Mouse (Mus musculus) MN1 (cell line): ENCODE measurements around the gene Tmem131l.
A peak's percentile ranks its signal among the peaks of the same experiment; 100 is the strongest.

Experiments
- DNase-seq: peaks from one replicate; pipeline ENCODE4 v3.0.0-alpha.2; 2016; ENCODE audit warnings: low spot score

Tmem131l gene

DNA sequence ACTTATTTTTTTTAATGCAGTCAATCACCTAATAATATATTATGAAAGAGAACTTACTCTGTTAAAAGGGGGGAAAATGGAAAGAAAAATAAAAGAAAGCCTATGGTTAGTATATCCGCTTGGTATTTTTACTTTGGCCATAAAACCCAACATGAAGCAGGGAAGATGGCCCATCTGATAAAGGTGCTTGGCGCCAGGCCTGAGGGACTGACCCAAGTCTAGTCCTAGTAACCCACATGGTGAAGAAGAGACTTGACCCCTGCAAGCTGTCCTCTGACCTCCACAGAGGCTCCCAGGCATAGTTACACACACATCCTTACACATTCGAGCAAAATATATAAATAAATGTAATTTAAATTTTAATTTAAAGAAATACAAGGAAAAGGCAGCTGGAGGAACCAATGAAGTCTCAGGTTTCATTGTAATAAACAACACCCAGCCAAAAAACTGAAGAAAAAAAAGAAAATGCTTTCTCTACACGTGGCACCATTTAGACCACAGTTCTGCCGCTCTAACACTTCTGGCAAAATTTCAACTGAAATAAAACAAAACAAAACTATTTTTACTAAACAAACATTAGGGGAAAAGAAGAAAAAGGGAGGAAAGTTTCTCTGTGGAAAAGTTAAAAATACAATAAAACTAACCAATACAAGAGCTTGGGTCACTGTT is 28.8 kb downstream of the Tmem131l start:
- DNase-seq = no peak

DNA sequence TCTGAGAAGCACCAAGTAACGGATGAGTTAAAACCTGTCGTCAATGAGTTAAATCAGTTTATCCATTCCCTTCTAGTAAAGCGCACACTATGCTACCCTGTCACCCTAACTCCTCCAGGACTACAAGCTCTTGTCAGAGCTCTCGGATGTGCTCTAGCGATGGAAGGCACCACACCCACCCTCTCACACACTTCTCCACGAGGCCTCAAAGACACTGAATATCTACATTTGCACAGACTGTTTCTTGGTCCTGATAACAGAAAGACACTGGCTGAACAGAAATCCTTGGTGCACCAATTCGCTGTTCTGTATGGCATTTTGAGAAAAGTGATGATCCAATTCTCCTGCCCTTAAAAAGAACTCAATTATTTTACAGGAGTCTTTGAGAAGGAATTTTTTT is 34.0 kb downstream of the Tmem131l start:
- DNase-seq = no peak

GRCm38 (mm10) chr3:84004330-84005090 is 35.5 kb downstream of the Tmem131l start:
- DNase-seq = no peak

DNA sequence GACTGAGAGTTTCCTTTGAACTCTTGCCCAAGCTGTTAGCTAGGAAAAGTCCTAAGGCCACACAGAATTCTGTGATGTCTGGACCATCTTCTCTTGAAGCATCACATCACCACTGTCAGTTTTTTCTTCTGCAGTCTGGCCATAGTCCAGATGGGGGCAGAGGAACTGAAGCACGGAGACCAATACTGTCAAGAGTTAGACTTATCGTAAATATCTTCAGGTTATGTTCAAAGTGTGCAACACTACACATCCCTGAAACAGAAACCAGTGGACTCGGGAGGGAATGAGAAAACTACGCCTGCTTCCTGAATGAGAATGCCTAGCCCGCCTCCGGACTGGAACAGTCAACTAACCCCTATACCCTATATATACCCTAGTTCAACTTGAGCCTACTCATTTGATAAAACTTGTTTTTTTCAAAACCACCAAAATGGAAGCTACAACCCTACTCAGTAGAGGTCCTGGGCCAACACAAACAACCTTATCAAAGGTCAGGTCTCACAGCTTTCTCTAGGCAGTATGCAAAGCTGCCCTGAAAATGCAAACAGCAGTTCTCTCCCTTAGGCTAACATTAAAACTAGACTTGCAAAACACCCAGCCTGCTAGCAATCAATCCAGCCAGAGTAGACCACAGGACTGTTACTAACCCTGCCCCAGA is 37.4 kb downstream of the Tmem131l start:
- no peak for DNase-seq

- no peak for DNase-seq
These were observed 42.4 kb downstream of the Tmem131l start for GRCm38 (mm10) chr3:83997563-83997962.

DNA sequence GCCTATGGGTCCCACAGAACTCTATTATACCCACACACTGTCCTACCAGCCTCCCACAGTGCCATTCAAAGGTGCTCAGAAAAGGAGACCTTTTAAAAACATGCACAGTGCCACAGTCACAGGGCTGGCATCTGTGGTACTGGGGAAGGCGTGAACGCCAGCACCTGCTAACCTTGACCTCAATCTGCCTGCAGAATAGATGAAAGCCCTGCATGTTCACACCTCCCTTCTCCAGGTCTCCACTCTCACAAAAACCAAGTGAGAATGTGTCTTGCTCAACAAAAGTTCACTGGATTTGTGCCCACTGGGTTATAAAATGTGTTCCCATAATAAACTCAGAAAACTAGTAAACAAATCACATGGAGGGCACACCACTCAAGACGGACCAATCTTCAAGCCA is 42.9 kb downstream of the Tmem131l start:
- DNase-seq = no peak

- no peak for DNase-seq
These were observed 43.9 kb downstream of the Tmem131l start for GRCm38 (mm10) chr3:83996086-83996485.

- DNase-seq = no peak
These were observed 44.6 kb downstream of the Tmem131l start for GRCm38 (mm10) chr3:83995254-83995830.

DNA sequence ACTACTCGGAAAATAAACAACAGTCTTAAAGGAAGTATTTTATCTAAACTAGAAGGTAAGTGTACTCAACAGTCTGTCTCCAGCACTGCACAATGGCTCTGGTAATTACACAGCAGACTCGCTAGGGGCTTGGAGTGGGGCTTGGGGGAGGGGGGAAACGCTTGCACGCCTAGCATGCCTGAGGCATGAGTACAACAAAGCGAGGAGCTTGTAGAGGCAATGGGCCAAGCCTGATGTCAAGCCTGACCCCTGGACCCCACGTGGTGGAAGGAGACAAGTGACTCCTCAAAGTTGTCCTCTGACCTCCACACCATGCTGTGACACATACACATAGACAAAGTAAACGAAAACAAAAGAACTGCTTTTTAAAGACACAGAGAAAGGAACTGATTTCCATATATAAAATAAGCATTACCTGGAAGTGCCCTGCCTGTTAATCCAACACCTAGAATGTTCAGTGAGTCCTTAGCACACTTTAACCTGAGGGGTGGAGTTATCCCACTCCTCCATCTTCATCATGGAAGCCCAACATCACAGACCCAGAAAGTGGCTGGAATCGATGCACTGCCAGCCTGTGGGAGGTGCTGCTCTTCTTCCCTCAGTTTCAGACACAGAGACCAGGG is 45.6 kb downstream of the Tmem131l start:
- no peak for DNase-seq

DNA sequence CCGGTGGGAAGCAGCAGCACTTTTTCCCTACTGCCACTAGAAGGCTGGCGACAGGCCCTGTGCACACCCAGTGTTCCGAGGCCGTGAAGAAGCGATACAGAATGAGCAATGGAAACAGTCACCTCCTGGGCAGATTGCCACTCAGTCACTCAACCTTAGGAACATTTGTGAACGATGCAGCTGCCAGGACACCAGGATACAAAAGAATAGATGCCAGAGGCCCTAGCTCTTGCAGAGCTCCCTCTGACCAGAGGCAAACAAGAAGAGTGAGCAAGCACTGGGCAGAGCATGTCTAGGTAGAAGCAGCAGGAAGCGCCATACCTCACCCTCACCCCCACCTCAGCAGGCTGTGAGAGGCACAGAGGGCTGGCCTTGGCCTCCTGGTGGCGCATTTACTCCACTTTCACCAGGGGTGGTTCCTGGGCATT is 46.9 kb downstream of the Tmem131l start:
- peak; percentile 67 for DNase-seq

DNA sequence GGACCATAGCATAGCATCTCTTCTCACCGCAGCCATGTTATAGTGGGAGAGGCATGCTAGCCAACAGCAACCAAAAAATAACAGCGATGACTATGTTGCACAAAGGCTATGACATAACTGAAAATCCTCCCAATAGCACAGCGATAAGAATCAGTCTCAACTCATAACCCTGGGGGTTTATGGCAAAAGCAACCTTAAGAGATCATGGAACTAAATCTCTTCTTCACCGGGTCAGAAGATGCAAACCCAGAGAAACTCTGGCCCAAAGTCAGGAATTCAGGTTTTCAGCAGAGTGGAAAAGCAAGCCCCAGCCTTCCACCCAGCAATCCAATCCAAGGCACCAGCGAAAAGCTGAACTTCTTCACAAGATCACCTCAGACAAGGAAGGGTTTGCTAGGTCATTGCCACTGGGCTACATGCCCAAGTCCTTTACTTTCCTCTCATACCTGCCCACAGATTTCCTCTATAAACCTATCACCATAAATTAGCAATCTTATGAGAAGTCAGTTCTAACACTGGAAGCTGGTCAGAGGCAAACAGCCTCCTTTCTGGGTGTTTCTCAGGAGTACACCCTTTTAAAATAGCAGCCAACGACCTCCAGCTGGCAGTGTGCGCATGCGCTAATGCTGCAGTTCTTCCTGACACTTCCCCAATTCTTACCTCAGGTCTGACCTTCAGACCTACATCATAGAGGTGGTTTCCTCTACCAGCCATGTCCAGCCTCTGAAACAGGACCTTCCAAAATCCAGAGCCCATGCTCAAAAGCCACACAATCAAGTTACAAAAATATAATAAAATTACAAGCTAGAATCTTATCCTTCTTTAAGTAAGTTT is 48.1 kb downstream of the Tmem131l start:
- DNase-seq = no peak

DNA sequence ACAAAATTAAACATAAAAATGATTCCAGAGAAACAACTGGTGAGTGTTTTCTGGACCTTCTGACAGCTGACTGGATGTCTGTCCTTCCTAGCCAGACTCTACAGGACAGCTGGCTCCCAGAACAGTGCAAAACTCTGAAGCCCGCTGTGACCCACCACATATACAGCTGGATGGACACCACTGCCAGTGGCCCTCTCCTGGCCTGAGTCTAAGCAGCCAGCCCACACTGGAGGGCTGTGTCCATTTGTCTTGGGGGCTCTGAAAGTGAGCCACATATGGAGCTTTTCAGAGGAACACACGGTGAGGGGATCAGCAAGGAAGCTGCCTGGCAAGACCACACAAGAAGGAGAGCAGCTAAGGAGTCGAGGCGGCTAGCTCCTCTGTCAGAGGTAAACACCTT is 51.8 kb downstream of the Tmem131l start:
- no peak for DNase-seq

GRCm38 (mm10) chr3:83987533-83988112 is 52.4 kb downstream of the Tmem131l start:
- no peak for DNase-seq

DNA sequence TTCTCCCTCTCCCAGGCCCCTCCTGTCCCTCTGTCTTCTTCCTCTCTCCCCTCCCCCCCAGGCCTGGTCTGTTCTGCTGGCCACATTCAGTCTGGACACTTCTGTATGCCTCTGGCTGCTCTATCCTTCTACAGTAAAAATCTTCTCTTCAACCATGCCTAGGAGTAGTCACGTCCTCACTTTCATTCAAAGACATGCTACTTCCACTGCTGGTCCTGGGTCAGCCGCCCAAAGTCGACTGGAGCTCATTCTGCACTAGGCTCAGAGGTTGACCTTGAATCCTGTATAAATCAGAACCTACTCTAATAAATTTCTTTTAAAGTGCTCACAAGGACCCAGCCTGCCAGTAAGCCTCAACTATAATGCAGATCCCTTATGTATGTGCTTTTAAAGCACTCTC is 53.2 kb downstream of the Tmem131l start:
- DNase-seq = no peak

DNA sequence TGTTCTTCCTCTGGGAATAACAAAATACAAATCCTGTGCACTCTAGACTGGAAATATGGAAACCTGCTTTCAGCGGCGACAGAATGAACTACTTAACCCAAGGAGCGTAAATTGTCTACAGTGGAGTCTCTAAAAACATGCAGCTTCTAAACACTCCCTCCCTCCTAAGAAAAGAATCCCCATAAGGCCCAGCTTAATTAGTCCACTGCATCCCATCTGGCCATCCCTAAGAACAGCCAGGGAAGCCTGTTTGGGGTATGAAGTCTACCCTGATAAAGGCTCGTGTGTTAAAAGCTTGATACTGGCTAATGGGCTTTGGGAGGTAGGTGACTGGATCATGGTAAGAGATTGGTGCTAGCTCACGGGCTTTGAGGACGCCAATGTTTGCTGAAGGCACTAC is 54.5 kb downstream of the Tmem131l start:
- DNase-seq = no peak

DNA sequence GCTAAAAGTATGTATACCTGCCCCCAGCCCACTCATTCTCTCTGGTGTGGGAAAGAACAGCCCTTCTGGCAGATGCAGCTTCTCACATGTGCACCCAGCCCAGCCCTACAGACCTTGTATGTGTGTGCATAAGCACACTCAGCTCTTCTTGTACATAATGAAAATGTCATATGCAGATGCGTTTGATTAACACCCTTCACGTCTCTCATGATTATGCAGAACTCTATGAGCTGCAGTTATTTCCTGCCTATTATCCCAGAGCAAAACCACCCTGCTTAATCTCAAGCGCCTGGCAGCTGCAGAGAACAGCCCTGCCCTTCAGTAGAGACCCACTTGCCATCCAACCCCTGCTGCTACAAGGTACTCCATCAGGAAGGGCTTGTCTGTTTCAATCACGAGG is 55.6 kb downstream of the Tmem131l start:
- DNase-seq = peak; percentile 32

DNA sequence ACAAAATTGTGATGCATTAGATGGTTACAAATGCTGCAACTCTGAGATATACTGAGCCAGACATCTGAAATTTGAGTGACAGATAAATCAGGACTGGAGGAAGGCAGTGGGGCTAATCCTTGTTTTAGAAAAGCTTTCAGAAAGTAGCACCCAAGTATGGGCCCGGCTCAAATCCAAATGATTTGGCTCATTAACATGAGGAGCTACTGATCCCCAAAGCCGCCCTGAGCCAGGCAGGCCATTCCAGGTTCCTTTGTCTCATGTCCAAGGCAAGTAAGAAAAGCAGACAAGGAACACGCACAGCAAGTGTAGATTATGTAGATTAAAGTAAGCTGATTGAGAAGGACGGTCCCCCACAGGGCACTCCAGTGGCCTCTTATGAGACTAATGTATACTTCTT is 57.2 kb downstream of the Tmem131l start:
- DNase-seq = no peak

GRCm38 (mm10) chr3:83980231-83980872 is 59.6 kb downstream of the Tmem131l start:
- no peak for DNase-seq

- no peak for DNase-seq
These were observed 61.2 kb downstream of the Tmem131l start for GRCm38 (mm10) chr3:83978497-83979410.
